Mouse (Mus musculus) forebrain, embryonic 12.5 days (tissue): ENCODE measurements around the gene Olfr1249. TPM values are rescaled to one million over a fixed set of nuclear protein-coding genes. Genes with fewer than 3 reads are reported as not detected.
"Not testable (repeated sequence)": the region's sequence is repeated elsewhere in the genome, so short reads cannot be mapped to it uniquely, and the experiment has no call there.

Experiments
- ATAC-seq: fragments of 200-750 bp; cut with Nextera tagmentation; 2 replicates; pipeline ENCODE4 v1.8.0; 2017; ENCODE audit warnings: moderate TSS enrichment; ENCODE audit not compliant: low FRiP score
- H3K27ac ChIP-seq: fragments of 300-500 bp; sonication (generic); 2 replicates; pipeline ENCODE4 v1.5.1; 2016; ENCODE audit warnings: mild to moderate bottlenecking
- H3K27me3 ChIP-seq: fragments of 300-500 bp; sonication (generic); 2 replicates; pipeline ENCODE4 v1.6.1; 2016; ENCODE audit warnings: mild to moderate bottlenecking
- H3K36me3 ChIP-seq: fragments of 300-500 bp; sonication (generic); replicated peaks from 2 replicates; pipeline ENCODE4 v1.6.1; 2016; ENCODE audit warnings: mild to moderate bottlenecking
- H3K4me1 ChIP-seq: fragments of 300-500 bp; sonication (generic); 2 replicates; pipeline ENCODE4 v1.6.1; 2016
- H3K4me2 ChIP-seq: fragments of 300-500 bp; sonication (generic); 2 replicates; pipeline ENCODE4 v1.6.1; 2016; ENCODE audit warnings: mild to moderate bottlenecking, moderate library complexity
- H3K4me3 ChIP-seq: fragments of 300-500 bp; sonication (generic); replicated peaks from 2 replicates; pipeline ENCODE4 v1.5.1; 2016; ENCODE audit warnings: mild to moderate bottlenecking
- H3K9ac ChIP-seq: fragments of 300-500 bp; sonication (generic); 2 replicates; pipeline ENCODE4 v1.6.1; 2016; ENCODE audit warnings: mild to moderate bottlenecking
- H3K9me3 ChIP-seq: fragments of 300-500 bp; sonication (generic); 2 replicates; pipeline ENCODE4 v1.6.1; 2016
- WGBS: fragments of 180-500 bp; shearing (Covaris S2); methylation state at CpG from one replicate; pipeline ENCODE4 v1.1.7; 2016; 5-methylcytosine and 5-hydroxymethylcytosine counted together
- polyA plus RNA-seq: library from polyadenylated mRNA; unstranded; fragments of >200 nt; fragmentation: Nextera tagmentation; extraction: Ambion mirVana; gene quantifications from 2 replicates; pipeline ENCODE4 v1.2.1, GENCODE M21; 2016

The Olfr1249 gene
- not detected in 2 replicates for polyA plus RNA-seq

GRCm38 (mm10) chr2:89634883-89635282, at the start of gene Olfr1249:
Gene Olfr1249 (minus strand): TSS chr2:89634983.
- ATAC-seq, result no peak

GRCm38 (mm10) chr2:89671836-89672235, 37.1 kb upstream of the Olfr1249 start, which contains the start of gene Olfr1251:
Gene Olfr1251 (minus strand): TSS chr2:89671936.
- H3K4me3 ChIP-seq, result no peak within 1 kb of the TSS
- H3K27ac ChIP-seq, result no peak within 1 kb of the TSS
- no peaks in the 10 kb centered on the region for H3K27me3 ChIP-seq
- ATAC-seq, result no peak
- H3K36me3 ChIP-seq, result no peaks in the 10 kb centered on the region
- no peak within 1 kb of the TSS for H3K9ac ChIP-seq
- no peaks in the 10 kb centered on the region for H3K4me1 ChIP-seq
- no peaks in the 10 kb centered on the region for H3K9me3 ChIP-seq
- no peak within 1 kb of the TSS for H3K4me2 ChIP-seq

More at GRCm38 (mm10) chr2:89634883-89635282, at the start of gene Olfr1249:
- Histone ChIP-seq H3K27me3 (no peaks in the 10 kb centered on the region), H3K27ac (no peak within 1 kb of the TSS), H3K4me2 (no peak within 1 kb of the TSS), H3K9ac (no peak within 1 kb of the TSS), H3K4me3 (no peak within 1 kb of the TSS), H3K36me3 (no peaks in the 10 kb centered on the region), H3K9me3 (no peaks in the 10 kb centered on the region), H3K4me1 (no peaks in the 10 kb centered on the region)
- 100% methylated on average over 2 of the region's 2 CpGs for WGBS

GRCm38 (mm10) chr2:89661367-89661766, 26.6 kb upstream of the Olfr1249 start, which contains the start of gene Olfr1250:
Gene Olfr1250 (minus strand): TSS chr2:89661467.
- no peaks in the 10 kb centered on the region for H3K27me3 ChIP-seq

GRCm38 (mm10) chr2:89618145-89618544, 16.6 kb downstream of the Olfr1249 start, which contains the start of gene Olfr1248:
Gene Olfr1248 (minus strand): TSS chr2:89618245.
- WGBS, result 93% methylated on average over 1 of the region's 1 CpGs
- H3K9me3 ChIP-seq, H3K4me1 ChIP-seq, H3K9ac ChIP-seq, H3K36me3 ChIP-seq, H3K4me3 ChIP-seq, H3K27me3 ChIP-seq, H3K27ac ChIP-seq, H3K4me2 ChIP-seq, ATAC-seq: not testable (repeated sequence)

More at GRCm38 (mm10) chr2:89661367-89661766, 26.6 kb upstream of the Olfr1249 start, which contains the start of gene Olfr1250:
- no peak for ATAC-seq
- H3K4me1 ChIP-seq, result no peaks in the 10 kb centered on the region
- H3K9ac ChIP-seq, result no peak within 1 kb of the TSS
- no peak within 1 kb of the TSS for H3K4me3 ChIP-seq
- H3K4me2 ChIP-seq, result no peak within 1 kb of the TSS
- no peaks in the 10 kb centered on the region for H3K36me3 ChIP-seq
- H3K9me3 ChIP-seq, result no peaks in the 10 kb centered on the region
- H3K27ac ChIP-seq, result no peak within 1 kb of the TSS

- H3K36me3 ChIP-seq, result no peaks in the 10 kb centered on the region
Observed at GRCm38 (mm10) chr2:89614030-89614429, 20.8 kb downstream of the Olfr1249 start, which contains the start of gene Olfr1247. Gene Olfr1247 (minus strand): TSS chr2:89614130.

GRCm38 (mm10) chr2:89593057-89593456, 41.7 kb downstream of the Olfr1249 start, which contains the start of gene Olfr1246:
Gene Olfr1246 (minus strand): TSS chr2:89593157.
- no peak for ATAC-seq
- WGBS, result 87% methylated on average over 2 of the region's 2 CpGs
- Histone ChIP-seq H3K4me2 (no peak within 1 kb of the TSS), H3K27ac (no peak within 1 kb of the TSS), H3K4me3 (no peak within 1 kb of the TSS), H3K36me3 (no peaks in the 10 kb centered on the region), H3K9ac (no peak within 1 kb of the TSS), H3K9me3 (no peaks in the 10 kb centered on the region), H3K4me1 (no peaks in the 10 kb centered on the region), H3K27me3 (no peaks in the 10 kb centered on the region)

More at GRCm38 (mm10) chr2:89614030-89614429, 20.8 kb downstream of the Olfr1249 start, which contains the start of gene Olfr1247:
- Histone ChIP-seq H3K4me3 (no peak within 1 kb of the TSS), H3K4me1 (no peaks in the 10 kb centered on the region), H3K4me2 (no peak within 1 kb of the TSS), H3K9ac (no peak within 1 kb of the TSS), H3K9me3 (no peaks in the 10 kb centered on the region), H3K27ac (no peak within 1 kb of the TSS), H3K27me3 (no peaks in the 10 kb centered on the region)
- no peak for ATAC-seq
- 96% methylated on average over 2 of the region's 2 CpGs for WGBS

Other genes with a start within 250 kb of the Olfr1249 start
- not detected in 2 replicates for gene Olfr1238, start 225.3 kb downstream of the Olfr1249 start, polyA plus RNA-seq
- gene Olfr1239, start 214.6 kb downstream of the Olfr1249 start, polyA plus RNA-seq, result not detected in 2 replicates
- not detected in 2 replicates for gene Olfr1240, start 192.0 kb downstream of the Olfr1249 start, polyA plus RNA-seq
- gene Olfr1241, start 147.9 kb downstream of the Olfr1249 start, polyA plus RNA-seq, result not detected in 2 replicates
- not detected in 2 replicates for gene Olfr1242, start 136.6 kb downstream of the Olfr1249 start, polyA plus RNA-seq
- gene Olfr1243, start 103.5 kb downstream of the Olfr1249 start, polyA plus RNA-seq, result not detected in 2 replicates
- gene Olfr1245, start 56.5 kb downstream of the Olfr1249 start, polyA plus RNA-seq, result not detected in 2 replicates
- gene Olfr1246, start 41.8 kb downstream of the Olfr1249 start, polyA plus RNA-seq, result not detected in 2 replicates
- not detected in 2 replicates for gene Olfr1247, start 20.9 kb downstream of the Olfr1249 start, polyA plus RNA-seq
- gene Olfr1248, start 16.7 kb downstream of the Olfr1249 start, polyA plus RNA-seq, result not detected in 2 replicates
- not detected in 2 replicates for gene Olfr1250, start 26.5 kb upstream of the Olfr1249 start, polyA plus RNA-seq
- not detected in 2 replicates for gene Olfr1251, start 37.0 kb upstream of the Olfr1249 start, polyA plus RNA-seq
- not detected in 2 replicates for gene Olfr1252, start 90.0 kb upstream of the Olfr1249 start, polyA plus RNA-seq
- gene Olfr1253, start 122.1 kb upstream of the Olfr1249 start, polyA plus RNA-seq, result not detected in 2 replicates
- gene Olfr1254, start 158.6 kb upstream of the Olfr1249 start, polyA plus RNA-seq, result not detected in 2 replicates
- gene Olfr1255, start 177.1 kb upstream of the Olfr1249 start, polyA plus RNA-seq, result not detected in 2 replicates
- not detected in 2 replicates for gene Olfr1256, start 206.6 kb upstream of the Olfr1249 start, polyA plus RNA-seq
- gene Olfr48, start 213.2 kb upstream of the Olfr1249 start, polyA plus RNA-seq, result 0.10 TPM in 1 of 2 replicates, not detected in the other
- gene Olfr1257, start 243.5 kb upstream of the Olfr1249 start, polyA plus RNA-seq, result not detected in 2 replicates